Mouse (Mus musculus) common myeloid progenitor, adult 5-6 weeks (primary cell): ENCODE measurements around the gene Rgmb. TPM values are rescaled to one million over a fixed set of nuclear protein-coding genes. Genes with fewer than 3 reads are reported as not detected.

Experiments
- ATAC-seq: replicated peaks from 2 replicates; pipeline ENCODE4 v1.8.0; 2016; ENCODE audit warnings: low read depth, mild to moderate bottlenecking, moderate TSS enrichment, inconsistent platforms; ENCODE audit not compliant: poor library complexity, severe bottlenecking
- total RNA-seq: library from RNA; stranded (forward); fragments of 200-1000, 187-1606 nt; gene quantifications from 2 replicates; pipeline ENCODE4 v1.2.3, GENCODE M21; 2017

Rgmb gene
- 0.15 TPM in 1 of 2 replicates, not detected in the other for total RNA-seq

GRCm38 (mm10) chr17:15830766-15831644, at the start of gene Rgmb:
Rgmb (minus strand) TSS chr17:15831039.
- ATAC-seq, result peak; percentile 23

- ATAC-seq, result no peak
Observed at GRCm38 (mm10) chr17:15874765-15875164, 43.9 kb upstream of the Rgmb start.

- ATAC-seq, result no peak
Observed at GRCm38 (mm10) chr17:15872093-15872492, 41.3 kb upstream of the Rgmb start.

GRCm38 (mm10) chr17:15865249-15865648, 34.4 kb upstream of the Rgmb start:
- ATAC-seq, result no peak

- no peak for ATAC-seq
Observed at GRCm38 (mm10) chr17:15862355-15862754, 31.5 kb upstream of the Rgmb start.

- ATAC-seq, result no peak
Observed at GRCm38 (mm10) chr17:15853121-15853520, 22.3 kb upstream of the Rgmb start.

- ATAC-seq, result no peak
Observed at GRCm38 (mm10) chr17:15850544-15850943, 19.7 kb upstream of the Rgmb start.

- ATAC-seq, result no peak
Observed at GRCm38 (mm10) chr17:15841425-15841824, 10.6 kb upstream of the Rgmb start.

GRCm38 (mm10) chr17:15832398-15832797, 1.6 kb upstream of the Rgmb start:
- no peak for ATAC-seq

- ATAC-seq, result peak; percentile 71
Observed at GRCm38 (mm10) chr17:15831810-15832209, 971 bp upstream of the Rgmb start.

- ATAC-seq, result no peak
Observed at GRCm38 (mm10) chr17:15830171-15830765, 571 bp downstream of the Rgmb start.

- ATAC-seq, result no peak
Observed at GRCm38 (mm10) chr17:15829198-15830170, 1.4 kb downstream of the Rgmb start.

GRCm38 (mm10) chr17:15828131-15828917, 2.5 kb downstream of the Rgmb start:
- no peak for ATAC-seq

- ATAC-seq, result no peak
Observed at GRCm38 (mm10) chr17:15826928-15827327, 3.9 kb downstream of the Rgmb start.

- peak; percentile 80 for ATAC-seq
Observed at GRCm38 (mm10) chr17:15826444-15826909, 4.4 kb downstream of the Rgmb start.

GRCm38 (mm10) chr17:15825481-15826396, 5.1 kb downstream of the Rgmb start:
- peak; percentile 19 for ATAC-seq

GRCm38 (mm10) chr17:15824854-15825253, 6.0 kb downstream of the Rgmb start:
- ATAC-seq, result no peak

GRCm38 (mm10) chr17:15824337-15824736, 6.5 kb downstream of the Rgmb start:
- ATAC-seq, result no peak
